Mouse (Mus musculus) MEL (cell line): ENCODE measurements around the gene Arpc3.

ENCODE experiments used
- CTCF ChIP-seq, 3 experiments: IDR thresholded peaks in 2 of 3; conservative IDR thresholded peaks in 1 of 3; 2 replicates each; pipeline ENCODE4 v1.5.1; 2011 to 2012; ENCODE audit warnings: low read length in 3 of 3, low read depth in 2 of 3, mild to moderate bottlenecking in 2 of 3, improper control_type of control experiment in 1 of 3, inconsistent platforms in 1 of 3, mixed read lengths in 1 of 3, moderate library complexity in 1 of 3; ENCODE audit not compliant: control insufficient read depth in 1 of 3, insufficient read depth in 1 of 3, poor library complexity in 1 of 3, severe bottlenecking in 1 of 3
- RAD21 ChIP-seq: IDR thresholded peaks from 2 replicates; pipeline ENCODE4 v1.6.1; 2011; ENCODE audit warnings: mild to moderate bottlenecking, low read depth, low read length, improper control_type of control experiment
- UBTF ChIP-seq: IDR thresholded peaks from 2 replicates; pipeline ENCODE4 v1.6.1; 2012; ENCODE audit warnings: low read depth, mild to moderate bottlenecking, inconsistent platforms, low read length, improper control_type of control experiment, moderate library complexity, borderline replicate concordance; ENCODE audit not compliant: insufficient read depth

DNA sequence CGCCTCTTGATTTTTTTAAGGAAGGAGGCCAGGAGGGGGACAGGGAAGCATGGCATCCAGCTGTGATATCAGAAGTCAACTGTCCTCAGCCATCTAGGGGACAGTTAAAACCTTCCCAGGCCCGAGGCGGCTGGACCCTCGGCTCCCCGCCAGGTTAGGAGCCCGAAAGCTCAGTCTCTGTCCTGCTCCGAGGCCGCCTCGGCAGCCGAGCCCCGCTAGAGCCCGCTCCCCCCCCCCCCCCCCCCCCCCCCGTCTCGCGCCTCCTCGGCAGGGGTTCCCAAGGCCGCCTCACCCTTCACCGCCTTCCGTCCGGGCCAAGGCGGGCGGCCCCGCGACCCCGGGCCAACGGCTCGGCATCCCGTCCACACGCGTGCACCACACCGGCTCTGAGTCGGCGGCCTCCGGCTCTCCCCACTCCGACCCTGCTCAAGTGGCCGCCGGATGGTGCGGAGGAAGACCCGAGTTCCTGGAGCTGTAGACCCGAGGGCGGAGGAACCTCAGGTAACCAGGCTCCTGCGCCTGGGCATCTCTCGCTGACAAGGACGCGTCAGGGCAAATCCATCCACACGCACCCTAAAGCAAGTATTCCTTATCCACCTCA, 20.0 kb upstream of the Arpc3 start, which contains the start of gene Gpn3:
- no peak for TF ChIP-seq CTCF (IDR thresholded peaks at IDR 0.05 in 2 of 3, conservative IDR thresholded peaks at IDR 0.05 in 1 of 3; ENCODE audit: control insufficient read depth in 1 of 3, insufficient read depth in 1 of 3, low read depth in 2 of 3, low read length in 3 of 3, poor library complexity in 1 of 3, severe bottlenecking in 1 of 3)
- no peak for TF ChIP-seq RAD21
- TF ChIP-seq UBTF, result peak; percentile 82; the same call in 1 of the 2 replicates
